Mouse (Mus musculus) kidney, adult 18-20 months (tissue): ENCODE measurements around the gene Galnt18.

ENCODE experiments used
- DNase-seq: peaks from one replicate; pipeline ENCODE4 v3.0.0; 2021

The Galnt18 gene

GRCm38 (mm10) chr7:111455541-111455940 is 324.2 kb downstream of the Galnt18 start:
- DNase-seq, result no peak

DNA sequence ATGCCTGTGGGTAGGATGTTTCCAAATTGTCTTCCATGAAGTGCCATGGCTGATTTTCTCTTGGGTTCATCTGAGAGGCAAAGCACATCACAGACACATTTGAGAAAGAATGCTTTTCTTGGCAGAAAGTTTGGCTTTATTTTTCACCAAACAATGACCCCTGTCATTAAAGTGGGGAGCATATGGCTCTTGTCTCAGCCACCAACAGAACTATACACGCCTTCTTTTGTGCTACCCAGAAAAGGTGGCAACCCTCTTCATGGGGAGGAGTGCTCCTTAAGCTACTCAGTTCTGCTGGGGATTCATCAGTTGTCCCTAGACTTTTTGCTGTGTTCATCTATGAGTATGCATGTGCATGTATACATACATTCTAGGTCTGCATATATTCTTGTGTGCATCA is 327.8 kb downstream of the Galnt18 start:
- DNase-seq, result no peak

DNA sequence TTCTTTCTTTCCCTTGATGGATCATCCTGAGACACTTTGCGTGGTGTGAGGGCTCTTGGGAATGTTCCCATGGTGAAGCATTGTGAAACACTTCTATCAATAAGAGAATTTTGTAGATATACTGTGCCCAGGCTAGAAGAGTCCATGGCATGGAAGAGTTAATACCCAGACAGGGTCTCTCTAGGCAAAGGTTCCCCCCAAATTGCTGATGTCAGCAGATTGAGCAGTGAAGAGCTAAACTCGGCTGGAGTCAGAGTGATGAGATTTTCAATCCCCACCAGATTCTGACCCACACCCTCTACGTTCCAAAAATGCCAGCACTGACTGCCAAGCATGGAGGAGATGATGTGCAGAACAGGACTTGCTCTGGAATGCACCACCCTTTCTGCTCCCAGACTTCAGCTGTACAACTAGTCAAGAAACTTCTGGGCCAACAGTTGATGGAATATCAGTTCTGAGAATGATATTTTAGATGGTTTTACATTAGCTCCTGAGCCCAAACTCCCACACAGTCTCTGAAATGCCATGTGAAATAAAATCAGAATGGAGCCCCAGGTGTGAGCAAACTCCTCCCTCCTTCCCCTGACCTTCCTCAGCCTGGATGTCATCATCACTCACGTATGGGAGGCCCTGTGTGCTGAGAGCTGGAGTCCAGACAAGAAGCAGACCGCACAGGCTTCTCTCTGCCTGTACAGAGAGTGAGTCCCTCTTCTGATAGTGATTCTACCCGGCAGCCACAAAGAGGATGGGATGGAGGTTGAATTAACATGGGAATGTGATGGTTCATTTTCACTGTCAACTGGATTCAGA is 329.3 kb downstream of the Galnt18 start:
- DNase-seq, result no peak

DNA sequence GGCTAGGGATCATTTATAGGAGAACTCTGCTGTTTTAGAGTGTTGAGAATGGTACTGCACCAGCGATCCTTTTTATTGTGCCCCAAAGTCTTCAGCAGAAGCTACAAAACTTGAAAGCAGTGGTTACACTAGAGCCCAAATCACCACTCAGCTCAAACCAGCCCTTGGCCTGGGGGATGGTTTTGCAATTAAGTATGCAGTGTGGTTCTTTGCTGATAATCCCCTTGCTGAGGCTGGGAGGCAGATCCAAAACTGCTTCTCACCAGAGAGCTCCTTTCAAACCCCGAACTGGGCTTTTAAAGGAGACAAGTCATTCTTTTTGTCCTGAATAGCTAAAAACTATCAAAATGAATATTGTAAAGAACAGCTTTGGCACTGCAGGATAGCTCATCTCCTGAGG is 346.6 kb downstream of the Galnt18 start:
- DNase-seq, result no peak

DNA sequence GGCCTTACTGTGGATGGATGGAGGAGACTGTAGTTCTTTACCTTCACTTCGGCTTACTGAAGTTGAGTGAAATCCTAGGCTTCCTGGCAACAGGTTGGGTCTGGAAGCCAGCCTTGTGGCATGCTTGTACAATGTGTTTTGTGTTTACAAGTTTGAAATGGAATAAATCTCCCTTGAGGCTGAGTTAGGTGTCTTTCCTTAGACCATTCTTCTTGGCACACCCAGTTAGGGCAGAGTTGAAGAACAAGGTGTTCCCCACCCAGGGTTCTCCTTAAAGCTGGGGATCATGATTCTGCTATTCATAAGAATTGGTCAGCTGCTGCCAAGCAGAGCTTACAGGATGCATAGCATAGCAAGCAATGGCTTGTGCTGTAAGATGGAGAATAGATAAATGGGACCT is 352.4 kb downstream of the Galnt18 start:
- no peak for DNase-seq
